Mouse (Mus musculus) T-helper 1 cell (primary cell): ENCODE data around the gene Stn1.
"Not testable (repeated sequence)": the region's sequence is repeated elsewhere in the genome, so short reads cannot be mapped to it uniquely, and the experiment has no call there.

Source experiments
- in situ Hi-C: fragments of 300-600 bp; cut with MboI, MseI; formaldehyde crosslinking; loops from one replicate; pipeline ENCODE4 v1.15.1; 2025; ENCODE audit warnings: high pct_unique_total_duplicates

The Stn1 gene

DNA sequence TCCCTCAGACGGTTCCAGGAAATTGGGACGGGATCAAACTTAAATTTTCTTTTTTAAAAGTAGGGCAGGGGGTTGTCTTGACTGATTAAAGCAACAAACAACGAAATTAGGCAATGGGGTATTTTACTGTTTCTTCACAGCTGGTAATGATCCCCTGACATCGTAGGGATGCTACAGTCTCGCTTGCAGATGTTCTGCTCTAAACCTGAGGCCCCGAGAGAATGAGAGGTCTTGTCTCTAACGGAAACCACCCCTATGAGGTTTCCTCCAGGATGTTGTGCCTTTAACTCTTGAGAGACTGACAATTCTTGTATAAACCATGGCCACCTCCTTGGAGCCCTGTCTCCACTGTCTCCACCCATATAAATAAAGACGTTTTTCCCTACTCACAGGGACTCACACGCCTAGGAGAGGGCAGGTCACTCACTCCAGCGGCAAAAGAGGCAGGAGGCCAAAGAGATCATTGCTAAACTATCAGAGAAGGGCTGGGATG lies at the start of gene Stn1:
Gene Stn1 (minus strand): TSS at position 208 of the 493 bp plus-strand sequence.
- in situ Hi-C loops: no loop called here

DNA sequence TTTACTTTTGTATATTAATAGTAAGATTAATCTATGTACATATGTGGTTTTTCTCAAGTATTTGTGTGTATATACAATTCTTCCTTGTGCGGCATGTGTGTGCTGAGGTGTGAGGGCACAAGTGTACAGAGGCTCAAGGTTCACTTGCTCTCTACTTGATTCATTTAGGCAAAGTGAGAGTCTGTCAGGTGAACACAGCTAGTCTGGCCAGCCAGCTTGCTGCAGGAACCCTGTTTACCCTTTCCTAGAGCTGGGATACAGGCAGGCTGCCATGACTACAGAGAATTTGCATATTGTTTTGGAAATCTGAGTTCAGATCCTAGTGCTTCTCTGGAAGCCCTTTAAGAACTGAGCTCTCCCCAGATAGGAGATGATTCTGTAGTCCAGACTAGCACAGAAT lies 49.7 kb upstream of the Stn1 start:
- in situ Hi-C loops: loop anchor here (10.0 kb wide), 1 partner anchor 452 kb away; the partner anchor contains the start of gene Calhm2

DNA sequence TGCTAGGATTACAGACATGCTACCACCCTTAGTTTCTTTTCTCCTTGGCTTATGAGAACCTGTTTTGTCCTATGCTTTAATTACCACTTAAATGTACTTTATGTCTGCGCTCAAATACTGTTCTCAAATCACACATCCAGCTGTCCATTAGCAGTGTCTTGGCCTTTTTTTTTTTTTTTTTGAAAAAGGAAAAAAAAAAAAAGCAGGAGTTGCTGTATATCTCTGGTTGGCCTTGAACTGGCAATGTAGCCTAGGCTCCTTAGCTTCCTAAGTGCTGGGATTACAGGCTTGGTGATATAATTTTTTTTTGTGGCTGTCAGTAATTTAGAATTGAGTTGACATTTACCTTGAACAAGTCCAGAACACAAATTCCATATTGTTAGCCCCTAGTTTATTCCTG lies 48.5 kb upstream of the Stn1 start:
- in situ Hi-C loops: loop anchor here (10.0 kb wide), 1 partner anchor 451 kb away; the partner anchor contains the start of gene Calhm2

DNA sequence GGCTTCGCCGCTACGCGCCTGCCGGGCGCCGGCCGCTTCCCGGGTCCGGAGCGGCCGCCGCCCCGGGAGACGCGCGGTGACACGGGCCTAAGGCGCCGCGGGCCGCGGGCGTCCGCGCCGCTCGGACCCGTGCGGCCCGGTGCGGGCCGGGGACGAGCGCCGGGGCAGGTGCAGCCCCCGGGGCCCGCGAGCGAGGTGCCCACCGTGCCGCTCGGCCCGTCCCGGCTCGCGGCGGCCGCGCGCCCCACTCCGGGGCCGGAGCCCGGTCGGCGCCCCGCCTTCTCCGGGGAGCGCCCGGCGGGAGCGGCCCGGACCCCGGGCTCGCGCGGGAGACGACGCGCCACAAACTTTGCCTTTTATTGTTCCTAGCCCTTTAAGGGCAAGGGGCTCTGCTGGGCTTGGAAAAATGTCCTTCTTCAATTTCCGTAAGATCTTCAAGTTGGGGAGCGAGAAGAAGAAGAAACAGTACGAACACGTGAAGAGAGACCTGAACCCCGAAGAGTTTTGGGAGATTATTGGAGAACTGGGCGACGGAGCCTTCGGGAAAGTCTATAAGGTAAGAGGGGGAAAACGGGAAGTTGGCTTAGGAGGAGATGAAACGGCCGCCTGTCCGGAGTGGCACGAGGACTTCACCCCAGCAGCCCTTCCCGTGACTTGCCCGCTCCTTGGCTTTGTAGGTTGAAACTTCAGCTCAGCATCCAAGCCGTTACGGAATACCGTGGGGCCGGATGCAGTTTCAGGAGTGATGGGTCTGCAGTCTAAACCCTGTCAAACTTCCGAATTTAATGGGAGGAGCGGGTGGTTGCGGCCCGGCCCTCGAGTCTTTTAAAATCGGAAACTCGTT lies 42.7 kb upstream of the Stn1 start:
- in situ Hi-C loops: loop anchor here (10.0 kb wide), 1 partner anchor 445 kb away; the partner anchor contains the start of gene Calhm2

DNA sequence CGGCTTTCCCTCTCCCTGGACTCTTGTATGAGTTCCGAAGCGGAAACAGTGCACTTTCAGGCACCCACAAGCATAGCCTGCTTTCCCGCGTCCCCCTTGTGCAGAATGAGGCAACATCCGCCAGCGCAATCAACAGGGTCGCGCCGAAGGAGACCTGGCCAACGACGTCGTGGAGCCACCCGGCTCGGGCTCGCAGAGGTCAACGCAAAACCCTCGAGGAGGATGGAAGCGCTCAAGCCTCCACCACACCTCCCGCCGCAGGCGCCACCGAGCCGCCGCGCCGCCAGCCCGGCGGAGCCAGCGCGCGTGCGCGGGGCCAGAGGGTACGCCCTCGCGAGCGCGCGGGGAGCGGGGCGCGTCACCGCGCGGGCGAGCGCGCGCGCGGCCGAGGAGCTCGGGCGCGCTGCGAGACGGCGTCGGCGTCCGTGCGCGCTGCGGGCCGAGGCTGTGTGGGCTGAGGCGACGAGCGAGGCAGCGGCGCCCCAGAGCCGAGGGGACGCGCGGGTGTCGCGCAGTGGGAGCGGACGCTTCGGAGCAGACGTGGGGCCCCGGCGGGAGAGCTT lies 42.0 kb upstream of the Stn1 start, which contains the start of gene Slk:
Gene Slk (plus strand): TSS at position 454 of the 563 bp plus-strand sequence.
- in situ Hi-C loops: no loop called here

DNA sequence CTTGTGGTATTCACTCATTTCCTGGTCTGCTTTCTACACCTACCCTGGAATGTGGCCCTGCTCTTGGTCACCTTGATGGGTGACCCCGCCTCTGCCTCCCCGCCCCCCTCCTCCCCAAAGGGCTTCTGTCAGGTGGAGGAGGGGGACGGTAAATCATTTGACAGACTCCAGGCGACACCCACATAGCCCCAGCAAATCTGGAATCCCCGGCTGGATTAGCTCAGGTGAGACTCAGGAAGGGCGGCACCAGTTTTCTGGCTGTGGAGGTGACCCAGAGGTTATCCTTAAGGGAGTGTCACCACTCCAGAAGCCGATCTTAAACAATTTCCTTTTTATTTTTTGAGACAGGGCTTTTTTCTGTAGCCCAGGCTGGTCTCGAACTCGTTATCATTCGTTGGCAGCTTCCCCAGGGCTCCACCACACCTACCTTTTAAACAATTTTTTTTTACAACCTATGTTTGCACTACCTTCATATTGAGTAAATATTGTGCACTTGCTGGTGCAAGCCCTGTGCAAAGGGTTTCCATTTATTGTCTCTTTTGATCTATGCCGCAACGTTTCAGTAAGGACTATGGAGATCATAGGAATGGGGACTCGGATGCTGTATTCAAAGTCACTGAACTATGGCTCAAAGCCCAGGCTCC lies 41.4 kb upstream of the Stn1 start:
- in situ Hi-C loops: no loop called here

DNA sequence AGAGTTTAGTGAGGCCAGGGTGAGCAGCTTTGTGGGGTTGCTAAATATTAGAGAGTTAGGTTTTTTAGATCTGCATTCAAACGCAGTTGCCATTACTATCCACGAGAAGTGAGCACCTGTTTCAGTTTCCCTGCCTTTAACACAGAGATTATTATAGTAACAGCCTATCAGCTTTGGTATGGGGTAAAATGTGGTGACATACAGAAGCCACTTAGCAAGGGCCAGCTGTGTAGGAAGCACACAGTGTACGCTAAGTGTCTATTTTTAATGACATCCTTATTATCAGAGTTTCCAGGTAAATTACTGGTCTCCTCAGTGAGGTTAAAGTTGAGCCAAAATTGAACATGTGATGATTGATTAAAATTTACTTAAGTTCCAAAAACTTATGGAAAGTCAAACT lies 36.4 kb upstream of the Stn1 start:
- in situ Hi-C loops: no loop called here

DNA sequence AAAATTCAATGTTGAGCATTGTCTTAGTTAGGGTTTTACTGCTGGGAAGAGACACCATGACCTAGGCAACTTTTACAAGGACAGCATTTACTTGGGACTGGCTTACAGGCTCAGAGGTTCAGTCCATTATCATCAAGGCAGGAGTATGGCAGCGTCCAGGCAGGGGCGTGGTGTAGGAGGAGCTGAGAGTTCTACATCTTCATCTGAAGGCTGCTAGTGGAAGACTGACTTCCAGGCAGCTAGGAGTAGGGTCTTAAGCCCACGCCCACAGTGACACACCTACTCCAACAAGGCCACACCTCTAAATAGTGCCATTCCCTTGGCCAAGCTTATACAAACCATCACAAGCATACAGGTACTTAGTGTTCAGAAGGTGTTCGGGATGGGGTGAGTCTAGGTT lies 34.7 kb upstream of the Stn1 start:
- in situ Hi-C loops: not testable (repeated sequence)

DNA sequence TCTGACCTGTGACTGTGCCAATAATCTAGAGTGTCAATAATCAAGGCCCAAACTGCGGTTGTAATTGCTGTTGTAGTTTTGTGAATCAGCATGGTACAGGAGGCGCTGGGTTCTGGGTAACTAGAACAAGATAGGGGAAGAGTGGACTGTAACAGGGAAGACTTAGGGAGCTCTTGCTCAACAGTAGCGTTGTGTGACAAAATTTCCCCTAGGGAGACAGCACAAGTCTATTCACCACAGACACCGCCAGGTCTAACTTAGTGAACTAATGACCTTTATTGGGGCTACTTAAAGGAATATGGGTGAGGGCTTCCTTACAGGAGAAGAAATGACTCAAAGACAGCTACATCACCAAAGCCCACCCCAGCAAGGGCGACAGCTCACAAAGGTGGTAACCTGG lies 32.7 kb upstream of the Stn1 start:
- in situ Hi-C loops: no loop called here

DNA sequence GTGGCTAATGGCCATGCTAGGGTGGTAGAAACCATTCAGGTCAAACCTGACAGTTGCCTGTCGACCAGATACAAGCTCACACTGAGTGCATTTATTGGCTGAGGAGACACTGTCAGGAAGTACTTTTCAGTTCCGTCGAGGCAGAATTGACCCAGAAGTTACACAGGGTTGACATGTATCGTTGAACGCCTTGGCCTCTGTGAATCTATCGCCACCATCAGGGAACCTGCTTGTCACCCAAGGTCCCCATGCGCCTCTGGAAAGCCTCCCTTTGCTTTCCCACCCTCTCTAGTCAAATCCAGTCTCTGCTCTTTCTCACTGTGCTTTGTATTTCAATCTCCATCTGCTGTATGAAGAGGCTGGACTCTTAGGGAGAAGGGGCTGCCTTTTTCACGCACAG lies 28.7 kb upstream of the Stn1 start:
- in situ Hi-C loops: no loop called here

DNA sequence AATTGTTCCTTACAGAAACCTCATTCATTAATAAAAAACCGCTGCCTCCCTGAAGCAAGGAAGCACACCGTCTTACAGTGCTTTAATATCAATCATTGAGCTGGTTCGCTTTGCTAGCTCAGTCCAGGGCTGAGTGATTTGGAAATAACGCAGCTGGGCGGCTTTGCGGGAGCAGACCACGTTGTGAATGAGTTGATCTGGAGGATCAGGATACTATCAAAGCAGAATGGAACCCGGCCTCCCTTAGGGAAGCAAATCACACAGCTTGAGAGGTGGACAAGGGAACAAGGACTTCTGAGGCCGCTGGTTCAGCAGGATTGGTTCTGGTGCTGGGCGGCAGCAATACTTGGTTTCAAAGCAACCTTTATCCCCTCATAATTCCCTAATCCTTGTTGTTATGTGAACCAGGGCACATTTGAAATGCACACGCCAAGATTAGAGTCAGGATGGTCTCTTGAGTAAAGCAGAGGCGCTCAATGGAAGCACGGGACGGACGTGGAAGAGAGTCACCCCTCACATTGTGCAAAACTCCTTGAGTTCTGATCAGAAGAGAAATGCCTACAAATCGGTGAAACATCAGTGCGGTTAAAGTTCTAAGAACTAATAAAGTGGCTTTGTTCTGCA lies 27.8 kb upstream of the Stn1 start:
- in situ Hi-C loops: no loop called here

DNA sequence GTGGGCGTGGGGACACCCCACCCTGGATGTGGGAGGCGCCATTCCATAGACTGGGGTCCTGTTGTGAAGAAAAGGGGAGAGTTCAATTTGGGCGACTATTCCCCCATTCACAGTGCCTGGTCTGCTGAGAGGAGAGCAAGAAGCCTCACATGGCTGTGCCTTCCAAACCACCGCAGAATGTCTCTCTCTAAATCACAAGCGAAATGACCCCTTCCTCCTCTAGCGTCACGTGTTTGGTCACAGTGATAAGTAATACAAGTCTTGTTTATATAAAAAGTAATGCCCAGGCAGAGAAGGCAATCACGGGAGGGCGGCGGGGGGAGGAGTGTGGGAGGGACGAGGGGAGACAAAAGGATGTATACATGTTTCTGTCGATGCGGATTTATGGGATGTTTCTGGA lies 26.4 kb upstream of the Stn1 start:
- in situ Hi-C loops: no loop called here

DNA sequence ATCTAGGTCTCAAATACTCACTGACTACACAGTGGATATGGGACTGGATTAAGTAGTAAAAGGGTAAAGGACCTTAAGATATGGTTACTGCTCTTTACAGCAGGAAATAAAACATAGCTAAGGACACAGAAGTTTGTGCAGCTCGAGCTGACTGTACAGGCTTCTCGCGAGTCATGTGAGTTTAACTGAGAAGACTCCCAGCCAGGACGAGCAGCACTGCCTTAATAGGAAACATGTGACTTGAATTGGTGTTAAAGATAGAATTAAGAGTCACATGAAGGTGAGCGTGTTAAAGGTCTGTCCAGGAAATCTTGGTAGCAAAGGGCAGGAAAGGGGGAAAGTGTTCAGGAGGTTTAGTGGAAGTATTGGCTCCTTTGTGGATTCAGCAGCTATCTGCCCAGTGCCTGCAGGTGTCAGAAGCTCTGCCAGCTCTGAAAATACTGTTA lies 24.7 kb upstream of the Stn1 start:
- in situ Hi-C loops: no loop called here

DNA sequence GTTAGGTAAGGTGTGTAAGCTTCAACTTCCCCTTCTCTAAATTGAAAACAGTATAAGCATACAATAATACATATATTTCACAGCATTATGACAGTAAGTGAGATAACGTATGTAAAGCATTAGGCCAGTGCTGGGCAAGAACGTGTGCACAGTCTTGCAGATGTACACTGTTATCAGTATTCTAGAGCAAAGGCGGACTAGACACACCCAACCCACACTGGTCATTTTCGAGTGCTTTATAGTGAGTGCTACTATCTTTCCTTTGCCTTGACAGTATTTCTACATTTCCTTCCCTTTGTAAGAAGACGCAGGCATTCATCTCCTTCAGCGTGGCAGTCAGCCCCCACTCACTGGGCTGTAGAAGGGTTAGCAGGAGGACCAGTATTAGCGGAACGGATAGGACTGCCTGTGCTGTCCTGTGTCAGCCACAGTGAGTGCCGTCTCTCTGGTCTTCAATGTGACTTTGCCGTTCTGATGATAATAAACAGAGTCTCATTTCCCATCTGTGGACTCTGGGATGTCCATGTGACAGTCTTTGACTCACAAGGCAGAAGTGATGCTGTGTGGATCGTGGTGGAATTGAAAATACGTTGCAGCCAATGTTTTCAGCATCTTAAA lies 23.3 kb upstream of the Stn1 start:
- in situ Hi-C loops: no loop called here

DNA sequence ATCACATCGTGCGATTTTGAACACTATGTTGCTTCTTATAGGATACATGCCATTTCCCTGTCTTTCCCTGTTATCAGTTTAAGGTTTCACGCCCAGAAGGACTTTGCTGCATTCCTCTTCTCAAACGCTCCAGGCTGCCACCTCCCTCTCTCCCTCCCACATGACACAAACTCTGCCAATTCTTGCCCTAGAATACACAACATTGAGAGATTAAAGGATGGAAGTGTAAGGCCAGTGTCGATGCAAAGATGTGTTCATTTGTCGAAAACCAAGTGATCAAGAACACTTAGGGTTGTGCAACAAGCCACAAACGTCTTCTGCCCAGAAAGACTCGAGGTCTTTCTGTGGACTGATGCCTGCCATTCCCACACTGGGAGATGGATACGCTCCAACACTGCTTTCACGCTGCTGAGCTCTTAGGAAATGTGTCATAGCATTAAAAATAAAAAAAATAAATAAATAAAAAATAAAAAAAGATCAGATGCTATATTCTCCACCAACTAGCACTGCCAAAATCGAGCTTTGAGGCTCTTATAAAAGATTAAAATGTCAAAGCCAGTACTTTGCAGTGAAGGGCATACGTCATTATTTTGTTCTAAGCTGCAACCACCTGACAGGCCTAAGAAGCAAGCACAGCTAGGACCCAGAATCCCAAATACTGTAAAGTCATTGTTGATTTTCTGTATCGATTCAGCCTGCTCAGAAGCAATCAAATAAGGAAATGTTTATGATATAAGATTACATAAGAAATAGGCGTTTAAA lies 22.6 kb upstream of the Stn1 start:
- in situ Hi-C loops: no loop called here

DNA sequence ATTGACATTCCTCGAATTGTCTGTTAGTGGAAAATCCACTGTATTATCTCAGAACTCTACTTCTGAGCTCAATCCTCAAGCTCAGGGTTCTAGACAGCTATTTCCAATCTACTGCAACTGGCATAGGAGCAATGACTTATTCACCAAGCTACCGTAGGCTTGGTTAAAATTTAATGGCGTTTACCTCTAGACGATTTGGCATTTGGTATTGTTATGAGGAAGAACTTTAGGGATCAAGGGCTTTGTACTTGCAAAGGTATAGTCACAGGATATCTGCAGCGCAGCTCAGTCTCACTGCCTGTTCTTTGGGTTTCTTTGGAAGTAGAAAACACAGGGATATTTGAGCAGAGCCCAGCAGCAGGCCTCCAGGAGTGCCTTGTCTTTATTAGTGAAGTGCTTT lies 21.8 kb upstream of the Stn1 start:
- in situ Hi-C loops: no loop called here

DNA sequence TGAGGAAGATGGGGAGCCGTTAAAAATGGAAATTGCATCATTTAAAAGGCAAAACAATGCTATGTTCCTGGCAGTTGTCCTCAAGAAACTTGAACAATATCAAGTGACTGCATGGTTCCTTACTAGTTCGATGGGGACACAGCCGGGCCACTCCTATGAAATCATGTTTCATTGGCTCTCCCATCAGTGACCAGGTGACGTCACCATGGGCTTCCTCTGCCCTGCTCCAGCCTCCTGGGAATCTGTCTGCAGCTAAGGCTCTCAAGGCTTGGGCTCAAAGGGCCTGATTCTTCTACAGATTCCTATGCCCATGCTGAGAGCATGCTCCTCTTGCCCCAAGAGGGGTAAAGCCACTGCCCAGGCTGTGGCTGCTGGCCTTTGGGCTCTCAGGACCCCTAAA lies 12.3 kb upstream of the Stn1 start:
- in situ Hi-C loops: no loop called here

DNA sequence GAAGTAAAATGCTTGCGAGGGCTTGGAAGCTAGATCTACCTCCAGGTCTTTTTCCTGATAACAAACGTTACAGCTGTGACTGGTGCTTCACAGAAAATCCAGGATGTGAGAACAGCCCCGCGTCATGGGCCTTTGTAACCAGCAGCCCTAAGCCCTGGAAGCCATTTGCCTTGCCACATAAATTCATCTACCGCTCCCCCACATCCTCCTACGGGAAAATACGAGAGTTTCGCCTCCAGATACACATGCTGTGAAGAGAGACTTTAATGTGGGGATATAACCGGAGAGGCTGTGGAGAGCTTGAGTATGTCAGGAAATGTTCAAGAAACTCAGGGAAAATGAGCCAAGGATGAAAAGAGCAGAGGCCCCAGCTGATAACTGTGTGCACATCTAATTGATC lies 11.9 kb upstream of the Stn1 start:
- in situ Hi-C loops: no loop called here

DNA sequence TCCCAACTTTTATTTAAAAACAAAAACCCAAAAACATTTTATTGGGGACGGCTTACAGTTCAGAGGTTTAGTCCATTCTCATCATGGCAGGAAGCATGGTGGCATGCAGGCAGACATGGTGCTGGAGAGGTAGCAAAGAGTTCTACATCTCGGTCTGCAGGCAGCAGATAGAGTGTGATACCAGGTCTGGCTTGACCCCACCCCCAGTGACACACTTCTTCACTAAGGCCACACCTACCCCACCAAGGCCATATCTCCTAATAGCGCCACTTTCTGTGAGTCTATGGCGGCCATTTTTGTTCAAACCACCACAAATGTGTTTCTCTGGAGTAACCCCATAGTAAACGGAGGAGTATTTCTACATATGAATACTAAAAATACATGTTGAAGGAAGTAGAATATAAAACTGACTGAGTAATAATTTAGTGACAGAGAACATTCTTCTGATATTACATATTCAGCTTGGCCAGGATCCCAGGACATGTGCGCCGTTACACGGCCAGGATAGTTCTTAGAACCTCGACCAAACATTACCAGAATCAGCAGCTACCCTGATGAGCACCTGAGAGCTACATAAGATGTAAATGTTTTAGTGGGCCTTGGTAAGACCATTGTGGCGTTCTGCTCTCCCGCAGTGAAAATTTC lies 11.2 kb upstream of the Stn1 start:
- in situ Hi-C loops: no loop called here

DNA sequence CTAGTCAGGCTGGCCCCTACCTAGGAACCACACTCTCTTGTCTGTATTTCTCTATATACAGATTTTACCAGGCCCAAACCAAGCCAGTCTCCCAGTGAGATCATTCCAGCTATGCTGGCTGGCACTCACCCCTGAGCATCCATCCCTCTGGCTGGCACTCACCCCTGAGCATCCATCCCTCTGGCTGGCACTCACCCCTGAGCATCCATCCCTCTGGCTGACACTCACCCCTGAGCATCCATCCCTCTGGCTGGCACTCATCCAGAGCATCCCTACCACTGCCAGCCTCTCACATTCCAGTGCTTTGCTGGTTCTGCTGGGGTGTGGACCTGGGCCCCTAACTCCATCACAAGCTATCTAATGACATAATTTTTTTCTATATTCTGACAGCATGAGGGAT lies 8.2 kb upstream of the Stn1 start:
- in situ Hi-C loops: no loop called here
